Mouse (Mus musculus) ovary, postnatal 36 days (tissue): Measurements from ENCODE around the gene Zfp938.

Experiments used
- DNase-seq: peaks from one replicate; pipeline ENCODE4 v3.0.0; 2022; ENCODE audit warnings: low spot score, mixed read lengths

Zfp938 gene

DNA sequence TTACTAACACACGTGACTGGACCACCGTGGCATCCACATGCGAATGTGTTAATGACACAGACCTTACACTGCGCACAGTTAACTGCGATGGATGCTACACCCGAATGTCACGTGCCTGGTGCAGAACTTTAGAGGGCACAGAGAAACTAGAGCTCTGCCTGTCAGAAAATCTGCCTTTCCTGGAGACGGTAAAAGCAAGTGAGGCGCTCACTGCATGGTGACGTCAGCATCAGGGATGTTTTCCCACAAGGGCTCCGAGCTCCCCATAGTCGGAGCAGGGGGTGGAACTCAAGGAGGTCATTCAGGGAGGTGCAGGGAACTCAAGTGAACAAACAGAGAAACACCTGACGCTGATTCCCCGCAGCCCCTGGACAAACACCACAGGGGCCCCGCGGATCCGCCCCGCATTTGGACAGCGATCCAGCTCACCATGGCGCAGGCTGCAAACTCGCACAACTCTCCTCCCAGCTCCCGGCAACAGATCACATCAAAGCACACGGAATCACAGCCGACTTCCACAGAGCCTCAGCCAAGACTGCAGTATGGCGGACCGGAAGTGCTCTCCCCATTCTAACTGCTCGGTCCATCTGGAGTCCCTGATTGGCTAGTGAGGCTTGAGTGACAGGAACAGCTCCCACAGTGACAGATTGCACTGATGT lies at the start of gene Zfp938:
Zfp938 (minus strand) TSS at position 539 of the 659 bp plus-strand sequence.
- peak; percentile 59 for DNase-seq

DNA sequence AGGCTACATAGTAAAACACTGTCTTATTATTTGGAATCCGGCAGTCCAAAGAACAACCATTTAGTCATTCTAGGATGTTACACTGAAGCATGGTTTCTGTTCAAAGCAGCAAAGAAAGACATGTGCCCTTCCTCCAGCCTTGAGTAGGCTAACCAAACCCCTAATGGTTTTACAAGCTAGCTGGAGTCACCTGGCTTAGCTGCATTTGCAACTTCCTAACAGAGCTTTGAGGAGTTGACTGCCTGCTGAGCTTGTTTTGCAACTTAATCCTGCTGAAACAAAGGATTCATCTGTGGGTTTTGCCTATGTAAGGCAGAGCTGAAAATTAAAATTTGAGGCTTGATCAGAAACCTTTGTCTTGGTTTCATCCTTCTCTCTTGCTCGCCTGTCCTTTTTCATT lies 16.3 kb upstream of the Zfp938 start:
- no peak for DNase-seq

DNA sequence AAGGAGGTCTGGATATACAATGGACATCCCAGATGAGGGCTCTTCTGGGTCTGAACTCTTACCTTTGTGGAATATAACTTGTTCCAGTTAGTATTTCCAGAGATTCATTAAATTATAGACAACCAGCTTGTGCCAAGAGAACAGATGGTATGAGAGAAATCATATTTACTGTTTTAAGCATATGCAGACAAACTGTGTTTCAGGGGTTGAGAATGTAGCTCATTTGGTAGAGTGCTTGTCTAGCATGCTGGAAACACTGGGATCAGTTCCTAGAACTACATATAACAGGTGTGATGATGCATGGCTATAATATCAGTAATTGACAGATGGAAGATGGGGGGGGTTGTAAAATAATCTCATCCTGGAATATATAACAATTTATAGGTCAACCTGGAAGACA lies 3.9 kb upstream of the Zfp938 start:
- no peak for DNase-seq

DNA sequence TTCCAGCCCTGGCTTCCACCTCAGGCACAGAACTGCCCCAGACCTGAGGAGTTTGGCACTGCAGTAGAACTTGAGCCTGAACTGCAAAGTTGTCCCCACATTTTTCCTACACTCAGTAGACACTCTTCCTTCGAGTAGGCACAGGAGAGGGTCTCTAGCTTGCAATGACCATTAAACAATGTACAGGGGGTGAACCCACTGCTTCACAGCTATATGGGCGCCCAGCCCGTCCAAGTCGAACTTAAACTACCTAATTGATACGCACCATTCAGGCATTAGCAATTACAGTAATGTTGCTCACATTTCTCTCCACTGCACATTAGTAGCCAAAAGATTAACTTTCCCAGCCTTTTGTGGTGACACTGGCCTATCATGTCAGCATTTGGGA lies 315 bp upstream of the Zfp938 start:
- DNase-seq = no peak

DNA sequence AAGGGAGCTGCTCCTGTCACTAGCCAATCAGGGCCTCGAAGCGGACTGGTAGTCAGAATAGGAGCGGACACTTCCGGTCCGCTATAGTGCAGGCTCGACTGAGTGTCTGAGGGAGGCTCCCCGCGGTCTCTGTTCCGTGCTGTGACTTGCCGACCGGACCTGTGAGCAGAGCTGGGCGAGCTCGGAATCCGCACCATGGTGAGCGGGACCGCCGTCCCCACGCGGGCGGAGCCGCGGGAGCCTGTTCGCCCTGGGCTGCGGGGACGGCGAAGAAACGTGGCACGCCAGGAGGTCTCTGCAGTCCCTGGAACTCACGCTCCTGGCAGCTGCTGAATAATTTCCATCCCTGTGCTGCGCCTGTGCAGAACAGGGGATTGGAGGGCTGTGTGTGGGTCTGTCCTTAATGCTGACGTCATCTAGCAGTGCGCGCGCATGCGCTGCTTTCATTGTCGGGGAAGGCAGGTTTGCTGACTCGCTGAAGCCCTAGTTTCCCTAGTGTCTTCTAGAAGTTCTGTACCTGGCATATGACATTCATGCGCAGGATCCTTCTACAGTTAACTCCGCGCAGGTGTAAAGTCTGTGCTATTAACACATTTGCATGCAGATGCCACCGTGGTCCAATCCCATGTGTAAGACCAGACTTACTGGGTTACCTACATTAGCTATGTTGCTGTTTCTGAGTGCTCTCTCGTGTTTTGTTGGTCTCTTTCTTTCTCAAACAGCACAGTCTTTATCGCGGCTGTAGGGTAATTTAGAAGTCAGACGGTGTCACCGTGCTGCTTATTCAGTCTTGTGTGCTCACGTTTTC lies 62.6 kb downstream of the Zfp938 start:
- peak; percentile 76 for DNase-seq
